Mouse (Mus musculus): ENCODE measurements around the gene Rpl36a. TPM values are rescaled to one million over a fixed set of nuclear protein-coding genes. Genes with fewer than 3 reads are reported as not detected.

Gene Rpl36a
- polyA plus RNA-seq, 1 experiment from 2014 or later, result 353 TPM

GRCm38 (mm10) chrX:134577896-134578295 is 7.6 kb upstream of the Rpl36a start:
- H3K4me2 ChIP-seq (replicated peaks), result no peak overlapping the region
- WGBS, result 81% methylated on average over 4 of the region's 4 CpGs
- ATAC-seq (ENCODE audit: insufficient number of reproducible peaks, insufficient read depth, low FRiP score, low TSS enrichment), result no peak

GRCm38 (mm10) chrX:134580528-134581305 is 4.7 kb upstream of the Rpl36a start:
- Histone ChIP-seq H3K9me3 (no peaks in the 10 kb centered on the region), H3K4me2 (replicated peaks) (no peak overlapping the region), H3K9ac (no peak overlapping the region), H3K36me3 (no peaks in the 10 kb centered on the region), H3K27me3 (no peaks in the 10 kb centered on the region), H3K4me1 (no peaks in the 10 kb centered on the region), H3K4me3 (no peak overlapping the region), H3K27ac (no peak overlapping the region)
- 83% methylated on average over 14 of the region's 14 CpGs for WGBS
- ATAC-seq (ENCODE audit: insufficient number of reproducible peaks, insufficient read depth, low FRiP score, low TSS enrichment), result no peak

More at GRCm38 (mm10) chrX:134577896-134578295, 7.6 kb upstream of the Rpl36a start:
- H3K27me3 ChIP-seq, result no peaks in the 10 kb centered on the region
- H3K9ac ChIP-seq, result no peak overlapping the region
- H3K36me3 ChIP-seq, result no peaks in the 10 kb centered on the region
- no peak overlapping the region for H3K4me3 ChIP-seq
- H3K4me1 ChIP-seq, result no peaks in the 10 kb centered on the region
- H3K27ac ChIP-seq, result no peak overlapping the region
- no peaks in the 10 kb centered on the region for H3K9me3 ChIP-seq

GRCm38 (mm10) chrX:134582270-134582669 is 3.2 kb upstream of the Rpl36a start:
- H3K9me3 ChIP-seq, result no peaks in the 10 kb centered on the region
- no peaks in the 10 kb centered on the region for H3K4me1 ChIP-seq
- no peaks in the 10 kb centered on the region for H3K27me3 ChIP-seq
- ATAC-seq (ENCODE audit: insufficient number of reproducible peaks, insufficient read depth, low FRiP score, low TSS enrichment), result no peak
- no peak overlapping the region for H3K9ac ChIP-seq
- H3K4me3 ChIP-seq, result no peak overlapping the region
- no peak overlapping the region for H3K27ac ChIP-seq
- WGBS, result 81% methylated on average over 6 of the region's 11 CpGs
- no peaks in the 10 kb centered on the region for H3K36me3 ChIP-seq
- no peak overlapping the region for H3K4me2 ChIP-seq (replicated peaks)

GRCm38 (mm10) chrX:134582888-134583669 is 2.4 kb upstream of the Rpl36a start, which contains the start of gene Btk:
TSS of gene Btk (minus strand) at chrX:134583570.
- ATAC-seq (ENCODE audit: insufficient number of reproducible peaks, insufficient read depth, low FRiP score, low TSS enrichment), result no peak
- no peak within 1 kb of the TSS for H3K4me3 ChIP-seq
- H3K9ac ChIP-seq, result no peak within 1 kb of the TSS
- no peak within 1 kb of the TSS for H3K27ac ChIP-seq
- H3K36me3 ChIP-seq, result no peaks in the 10 kb centered on the region
- no peaks in the 10 kb centered on the region for H3K27me3 ChIP-seq
- H3K4me2 ChIP-seq (replicated peaks), result no peak within 1 kb of the TSS
- no peaks in the 10 kb centered on the region for H3K4me1 ChIP-seq
- WGBS, result 84% methylated on average over 11 of the region's 11 CpGs
- no peaks in the 10 kb centered on the region for H3K9me3 ChIP-seq

- H3K27ac ChIP-seq, result no peak overlapping the region
- ATAC-seq (ENCODE audit: insufficient number of reproducible peaks, insufficient read depth, low FRiP score, low TSS enrichment), result no peak
- H3K9me3 ChIP-seq, result no peaks in the 10 kb centered on the region
- H3K4me1 ChIP-seq, result no peaks in the 10 kb centered on the region
- H3K4me3 ChIP-seq, result peak overlapping the region; percentile 51
- peak overlapping the region; percentile 74 for H3K9ac ChIP-seq
- peak overlapping the region; percentile 53 for H3K4me2 ChIP-seq (replicated peaks)
- 30% methylated on average over 8 of the region's 8 CpGs for WGBS
- H3K36me3 ChIP-seq, result peaks cover 9% of the 10 kb centered on the region; the same call in 1 of the 2 replicates
- no peaks in the 10 kb centered on the region for H3K27me3 ChIP-seq
These were observed 993 bp downstream of the Rpl36a start for GRCm38 (mm10) chrX:134586447-134586846.

- no peaks in the 10 kb centered on the region for H3K27me3 ChIP-seq
- no peaks in the 10 kb centered on the region for H3K4me1 ChIP-seq
- H3K9me3 ChIP-seq, result no peaks in the 10 kb centered on the region
- WGBS, result 78% methylated on average over 4 of the region's 4 CpGs
- H3K27ac ChIP-seq, result no peak overlapping the region
- ATAC-seq (ENCODE audit: insufficient number of reproducible peaks, insufficient read depth, low FRiP score, low TSS enrichment), result no peak
- no peak overlapping the region for H3K9ac ChIP-seq
- H3K36me3 ChIP-seq, result peaks cover 9% of the 10 kb centered on the region; the same call in 1 of the 2 replicates
- H3K4me2 ChIP-seq (replicated peaks), result no peak overlapping the region
- no peak overlapping the region for H3K4me3 ChIP-seq
These were observed 2.8 kb downstream of the Rpl36a start for GRCm38 (mm10) chrX:134588261-134588660.

- ATAC-seq (ENCODE audit: insufficient number of reproducible peaks, insufficient read depth, low FRiP score, low TSS enrichment), result no peak
- WGBS, result 79% methylated on average over 3 of the region's 3 CpGs
- H3K4me1 ChIP-seq, result no peaks in the 10 kb centered on the region
- no peak overlapping the region for H3K9ac ChIP-seq
- peaks cover 9% of the 10 kb centered on the region; the same call in 1 of the 2 replicates for H3K36me3 ChIP-seq
- no peak overlapping the region for H3K4me3 ChIP-seq
- H3K4me2 ChIP-seq (replicated peaks), result no peak overlapping the region
- no peaks in the 10 kb centered on the region for H3K27me3 ChIP-seq
- no peak overlapping the region for H3K27ac ChIP-seq
- H3K9me3 ChIP-seq, result no peaks in the 10 kb centered on the region
These were observed 3.5 kb downstream of the Rpl36a start for GRCm38 (mm10) chrX:134588997-134589396.

GRCm38 (mm10) chrX:134589836-134590235 is 4.4 kb downstream of the Rpl36a start:
- WGBS, result 49% methylated on average over 5 of the region's 5 CpGs
- Histone ChIP-seq H3K4me2 (replicated peaks) (no peak overlapping the region), H3K27me3 (no peaks in the 10 kb centered on the region), H3K4me1 (no peaks in the 10 kb centered on the region), H3K27ac (no peak overlapping the region), H3K9ac (no peak overlapping the region), H3K9me3 (no peaks in the 10 kb centered on the region), H3K36me3 (peaks cover 9% of the 10 kb centered on the region; the same call in 1 of the 2 replicates), H3K4me3 (no peak overlapping the region)
- no peak for ATAC-seq (ENCODE audit: insufficient number of reproducible peaks, insufficient read depth, low FRiP score, low TSS enrichment)

GRCm38 (mm10) chrX:134599922-134600565 is 14.6 kb downstream of the Rpl36a start:
- peak overlapping the region; percentile 52 for H3K4me3 ChIP-seq
- H3K4me2 ChIP-seq (replicated peaks), result peak overlapping the region; percentile 53
- no peaks in the 10 kb centered on the region for H3K36me3 ChIP-seq
- 0 out of 2 replicates have a peak, but pooled peaks cover 3% of the 10 kb centered on the region for H3K27me3 ChIP-seq
- peak overlapping the region; percentile 57; the same call in 1 of the 2 replicates for H3K27ac ChIP-seq
- H3K9ac ChIP-seq, result peak overlapping the region; percentile 40
- 40% methylated on average over 10 of the region's 10 CpGs for WGBS
- H3K9me3 ChIP-seq, result no peaks in the 10 kb centered on the region
- no peaks in the 10 kb centered on the region for H3K4me1 ChIP-seq
- ATAC-seq (ENCODE audit: insufficient number of reproducible peaks, insufficient read depth, low FRiP score, low TSS enrichment), result no peak

GRCm38 (mm10) chrX:134600659-134601379 is 15.4 kb downstream of the Rpl36a start, which contains the start of the genes Gla and Hnrnph2:
TSS of gene Gla (minus strand) at chrX:134601125.
TSS of gene Hnrnph2 (plus strand) at chrX:134601179.
- peak within 1 kb of the TSS; percentile 53 for H3K4me2 ChIP-seq (replicated peaks)
- H3K27me3 ChIP-seq, result 0 out of 2 replicates have a peak, but pooled peaks cover 3% of the 10 kb centered on the region
- no peaks in the 10 kb centered on the region for H3K36me3 ChIP-seq
- ATAC-seq (ENCODE audit: insufficient number of reproducible peaks, insufficient read depth, low FRiP score, low TSS enrichment), result peak; percentile 98
- 20% methylated on average over 33 of the region's 33 CpGs for WGBS
- H3K9ac ChIP-seq, result peak within 1 kb of the TSS; percentile 64
- H3K4me3 ChIP-seq, result peak within 1 kb of the TSS; percentile 52
- H3K9me3 ChIP-seq, result no peaks in the 10 kb centered on the region
- no peaks in the 10 kb centered on the region for H3K4me1 ChIP-seq
- peak within 1 kb of the TSS; percentile 93 for H3K27ac ChIP-seq

Data from embryonic facial prominence, embryonic 12.5 days (tissue).